Mouse (Mus musculus): Measurements from ENCODE around the gene Bpifc. TPM values are rescaled to one million over a fixed set of nuclear protein-coding genes. Genes with fewer than 3 reads are reported as not detected.

Gene Bpifc
- polyA plus RNA-seq, 1 experiment from 2014 or later: not detected

- under 1% methylated on average over 79 of the region's 82 CpGs for WGBS
- Histone ChIP-seq H3K27ac (ENCODE audit: low read length) (peak within 1 kb of the TSS; percentile 96), H3K9ac (ENCODE audit: low read depth, low read length) (peak within 1 kb of the TSS; percentile 83), H3K4me2 (ENCODE audit: low read depth, low read length) (peak within 1 kb of the TSS; percentile 57), H3K9me3 (ENCODE audit: control insufficient read depth, low read length) (no peaks in the 10 kb centered on the region), H3K36me3 (ENCODE audit: control insufficient read depth, insufficient read depth, low read length) (no peaks in the 10 kb centered on the region), H3K27me3 (replicated peaks; ENCODE audit: control insufficient read depth, insufficient read depth, low read length) (no peaks in the 10 kb centered on the region), H3K4me1 (ENCODE audit: control insufficient read depth, insufficient read depth, low read length) (peaks cover 3% of the 10 kb centered on the region), H3K4me3 (ENCODE audit: low read length) (peak within 1 kb of the TSS; percentile 69)
- peak; percentile 98 for ATAC-seq
Observed at GRCm38 (mm10) chr10:86021749-86022473, 10.2 kb upstream of the Bpifc start, which contains the start of gene Fbxo7. Gene Fbxo7 (plus strand): TSS chr10:86021972.

- no peaks in the 10 kb centered on the region for H3K9me3 ChIP-seq (ENCODE audit: control insufficient read depth, low read length)
- H3K4me1 ChIP-seq (ENCODE audit: control insufficient read depth, insufficient read depth, low read length): peaks cover 3% of the 10 kb centered on the region
- peak overlapping the region; percentile 49 for H3K4me2 ChIP-seq (ENCODE audit: low read depth, low read length)
- no peaks in the 10 kb centered on the region for H3K27me3 ChIP-seq (replicated peaks; ENCODE audit: control insufficient read depth, insufficient read depth, low read length)
- ATAC-seq: peak; percentile 48
- no peaks in the 10 kb centered on the region for H3K36me3 ChIP-seq (ENCODE audit: control insufficient read depth, insufficient read depth, low read length)
- peak overlapping the region; percentile 83 for H3K9ac ChIP-seq (ENCODE audit: low read depth, low read length)
- H3K27ac ChIP-seq (ENCODE audit: low read length): no peak overlapping the region
- peak overlapping the region; percentile 69 for H3K4me3 ChIP-seq (ENCODE audit: low read length)
- 0% methylated on average over 3 of the region's 3 CpGs for WGBS
Observed at GRCm38 (mm10) chr10:86021408-86021748, 9.7 kb upstream of the Bpifc start.

- Histone ChIP-seq H3K36me3 (ENCODE audit: control insufficient read depth, insufficient read depth, low read length) (no peaks in the 10 kb centered on the region), H3K4me3 (ENCODE audit: low read length) (no peak overlapping the region), H3K4me1 (ENCODE audit: control insufficient read depth, insufficient read depth, low read length) (peaks cover 3% of the 10 kb centered on the region), H3K9ac (ENCODE audit: low read depth, low read length) (no peak overlapping the region), H3K27me3 (replicated peaks; ENCODE audit: control insufficient read depth, insufficient read depth, low read length) (no peaks in the 10 kb centered on the region), H3K27ac (ENCODE audit: low read length) (no peak overlapping the region), H3K4me2 (ENCODE audit: low read depth, low read length) (no peak overlapping the region), H3K9me3 (ENCODE audit: control insufficient read depth, low read length) (no peaks in the 10 kb centered on the region)
- 44% methylated on average over 5 of the region's 5 CpGs for WGBS
- ATAC-seq: no peak
Observed at GRCm38 (mm10) chr10:86018813-86019212, 7.1 kb upstream of the Bpifc start.

GRCm38 (mm10) chr10:86017781-86018180, 6.1 kb upstream of the Bpifc start:
- no peak overlapping the region for H3K4me3 ChIP-seq (ENCODE audit: low read length)
- no peak overlapping the region for H3K9ac ChIP-seq (ENCODE audit: low read depth, low read length)
- H3K9me3 ChIP-seq (ENCODE audit: control insufficient read depth, low read length): no peaks in the 10 kb centered on the region
- peaks cover under 1% of the 10 kb centered on the region for H3K4me1 ChIP-seq (ENCODE audit: control insufficient read depth, insufficient read depth, low read length)
- H3K27me3 ChIP-seq (replicated peaks; ENCODE audit: control insufficient read depth, insufficient read depth, low read length): no peaks in the 10 kb centered on the region
- 91% methylated on average over 7 of the region's 7 CpGs for WGBS
- ATAC-seq: no peak
- no peaks in the 10 kb centered on the region for H3K36me3 ChIP-seq (ENCODE audit: control insufficient read depth, insufficient read depth, low read length)
- no peak overlapping the region for H3K27ac ChIP-seq (ENCODE audit: low read length)
- H3K4me2 ChIP-seq (ENCODE audit: low read depth, low read length): no peak overlapping the region

GRCm38 (mm10) chr10:86011172-86011571, 523 bp downstream of the Bpifc start:
- ATAC-seq: no peak
- no peaks in the 10 kb centered on the region for H3K9me3 ChIP-seq (ENCODE audit: control insufficient read depth, low read length)
- 82% methylated on average over 2 of the region's 2 CpGs for WGBS
- H3K4me2 ChIP-seq (ENCODE audit: low read depth, low read length): no peak overlapping the region
- H3K9ac ChIP-seq (ENCODE audit: low read depth, low read length): no peak overlapping the region
- H3K27me3 ChIP-seq (replicated peaks; ENCODE audit: control insufficient read depth, insufficient read depth, low read length): no peaks in the 10 kb centered on the region
- no peak overlapping the region for H3K27ac ChIP-seq (ENCODE audit: low read length)
- H3K36me3 ChIP-seq (ENCODE audit: control insufficient read depth, insufficient read depth, low read length): no peaks in the 10 kb centered on the region
- H3K4me1 ChIP-seq (ENCODE audit: control insufficient read depth, insufficient read depth, low read length): no peaks in the 10 kb centered on the region
- no peak overlapping the region for H3K4me3 ChIP-seq (ENCODE audit: low read length)

GRCm38 (mm10) chr10:86010636-86011035, 1.1 kb downstream of the Bpifc start:
- Histone ChIP-seq H3K4me3 (ENCODE audit: low read length) (no peak overlapping the region), H3K4me1 (ENCODE audit: control insufficient read depth, insufficient read depth, low read length) (no peaks in the 10 kb centered on the region), H3K27me3 (replicated peaks; ENCODE audit: control insufficient read depth, insufficient read depth, low read length) (no peaks in the 10 kb centered on the region), H3K27ac (ENCODE audit: low read length) (no peak overlapping the region), H3K9me3 (ENCODE audit: control insufficient read depth, low read length) (no peaks in the 10 kb centered on the region), H3K36me3 (ENCODE audit: control insufficient read depth, insufficient read depth, low read length) (no peaks in the 10 kb centered on the region), H3K9ac (ENCODE audit: low read depth, low read length) (no peak overlapping the region), H3K4me2 (ENCODE audit: low read depth, low read length) (no peak overlapping the region)
- 11% methylated on average over 6 of the region's 6 CpGs for WGBS
- no peak for ATAC-seq

- Histone ChIP-seq H3K4me2 (ENCODE audit: low read depth, low read length) (no peak overlapping the region), H3K27me3 (replicated peaks; ENCODE audit: control insufficient read depth, insufficient read depth, low read length) (no peaks in the 10 kb centered on the region), H3K9me3 (ENCODE audit: control insufficient read depth, low read length) (no peaks in the 10 kb centered on the region), H3K4me1 (ENCODE audit: control insufficient read depth, insufficient read depth, low read length) (no peaks in the 10 kb centered on the region), H3K9ac (ENCODE audit: low read depth, low read length) (no peak overlapping the region), H3K4me3 (ENCODE audit: low read length) (no peak overlapping the region), H3K27ac (ENCODE audit: low read length) (no peak overlapping the region), H3K36me3 (ENCODE audit: control insufficient read depth, insufficient read depth, low read length) (no peaks in the 10 kb centered on the region)
- WGBS: 91% methylated on average over 2 of the region's 2 CpGs
- ATAC-seq: no peak
Observed at GRCm38 (mm10) chr10:86009688-86010087, 2.0 kb downstream of the Bpifc start.

GRCm38 (mm10) chr10:86006455-86006854, 5.2 kb downstream of the Bpifc start:
- Histone ChIP-seq H3K4me2 (ENCODE audit: low read depth, low read length) (no peak overlapping the region), H3K36me3 (ENCODE audit: control insufficient read depth, insufficient read depth, low read length) (no peaks in the 10 kb centered on the region), H3K4me3 (ENCODE audit: low read length) (no peak overlapping the region), H3K27me3 (replicated peaks; ENCODE audit: control insufficient read depth, insufficient read depth, low read length) (no peaks in the 10 kb centered on the region), H3K9me3 (ENCODE audit: control insufficient read depth, low read length) (no peaks in the 10 kb centered on the region), H3K9ac (ENCODE audit: low read depth, low read length) (no peak overlapping the region), H3K27ac (ENCODE audit: low read length) (no peak overlapping the region), H3K4me1 (ENCODE audit: control insufficient read depth, insufficient read depth, low read length) (no peaks in the 10 kb centered on the region)
- no peak for ATAC-seq
- WGBS: 79% methylated on average over 5 of the region's 5 CpGs

GRCm38 (mm10) chr10:86000447-86000846, 11.2 kb downstream of the Bpifc start:
- Histone ChIP-seq H3K4me1 (ENCODE audit: control insufficient read depth, insufficient read depth, low read length) (no peaks in the 10 kb centered on the region), H3K36me3 (ENCODE audit: control insufficient read depth, insufficient read depth, low read length) (no peaks in the 10 kb centered on the region), H3K9me3 (ENCODE audit: control insufficient read depth, low read length) (no peaks in the 10 kb centered on the region), H3K27me3 (replicated peaks; ENCODE audit: control insufficient read depth, insufficient read depth, low read length) (no peaks in the 10 kb centered on the region), H3K4me2 (ENCODE audit: low read depth, low read length) (no peak overlapping the region), H3K27ac (ENCODE audit: low read length) (no peak overlapping the region), H3K9ac (ENCODE audit: low read depth, low read length) (no peak overlapping the region), H3K4me3 (ENCODE audit: low read length) (no peak overlapping the region)
- 93% methylated on average over 4 of the region's 4 CpGs for WGBS
- no peak for ATAC-seq
